Mouse (Mus musculus): Measurements from ENCODE around the gene Slc35g1. TPM values are rescaled to one million over a fixed set of nuclear protein-coding genes. Genes with fewer than 3 reads are reported as not detected.
"Not testable (repeated sequence)": the region's sequence is repeated elsewhere in the genome, so short reads cannot be mapped to it uniquely, and the experiment has no call there.

The Slc35g1 gene
- polyA plus RNA-seq, 1 experiment, result 0.02 TPM

- Histone ChIP-seq H3K4me2 (ENCODE audit: low read depth) (no peak overlapping the region), H3K79me2 (ENCODE audit: control insufficient read depth, insufficient read depth) (no peaks in the 10 kb centered on the region), H3K4me3 (no peak overlapping the region), H3K27me3 (ENCODE audit: control insufficient read depth, insufficient read depth, insufficient read length) (no peaks in the 10 kb centered on the region), H3K36me3 (ENCODE audit: control insufficient read depth, insufficient read depth) (no peaks in the 10 kb centered on the region), H3ac (ENCODE audit: control insufficient read depth, insufficient read length) (no peak overlapping the region)
- TF ChIP-seq CEBPB (IDR thresholded peaks at IDR 0.05; ENCODE audit: insufficient read depth, poor library complexity, severe bottlenecking) (no peak), USF1 (IDR thresholded peaks at IDR 0.05; ENCODE audit: low read depth) (no peak), MYOG (IDR thresholded peaks at IDR 0.05; ENCODE audit: control insufficient read depth in 1 of 3, insufficient read depth in 1 of 3, insufficient read length in 2 of 3, low read depth in 2 of 3) (no peak), REST (IDR thresholded peaks at IDR 0.05; ENCODE audit: insufficient read depth, insufficient read length) (no peak), TCF12 (IDR thresholded peaks at IDR 0.05; ENCODE audit: insufficient read depth, poor library complexity, severe bottlenecking) (no peak)
Observed at GRCm38 (mm10) chr19:38383769-38384168, 12.0 kb upstream of the Slc35g1 start.

- not testable (repeated sequence) for H3K4me3 ChIP-seq; H3ac ChIP-seq (ENCODE audit: control insufficient read depth, insufficient read length); H3K36me3 ChIP-seq (ENCODE audit: control insufficient read depth, insufficient read depth); H3K4me2 ChIP-seq (ENCODE audit: low read depth); H3K79me2 ChIP-seq (ENCODE audit: control insufficient read depth, insufficient read depth); H3K27me3 ChIP-seq (ENCODE audit: control insufficient read depth, insufficient read depth, insufficient read length)
Observed at GRCm38 (mm10) chr19:38387021-38387420, 8.8 kb upstream of the Slc35g1 start.

- TF ChIP-seq TCF12 (IDR thresholded peaks at IDR 0.05; ENCODE audit: insufficient read depth, poor library complexity, severe bottlenecking) (no peak), REST (IDR thresholded peaks at IDR 0.05; ENCODE audit: insufficient read depth, insufficient read length) (no peak), E2F4 (IDR thresholded peaks at IDR 0.05; ENCODE audit: insufficient read depth) (no peak), MYOD1 (IDR thresholded peaks at IDR 0.05; ENCODE audit: control insufficient read depth in 1 of 3, insufficient read length in 2 of 3, low read depth in 2 of 3) (no peak), POLR2A (IDR thresholded peaks at IDR 0.05; ENCODE audit: insufficient read length, low read depth) (no peak), POLR2AphosphoS2 (IDR thresholded peaks at IDR 0.05; ENCODE audit: insufficient read length, low read depth) (no peak), USF1 (IDR thresholded peaks at IDR 0.05; ENCODE audit: low read depth) (no peak), TCF3 (IDR thresholded peaks at IDR 0.05; ENCODE audit: insufficient read length, low read depth) (no peak)
- H3K4me3 ChIP-seq, result no peak overlapping the region
- no peak overlapping the region for H3ac ChIP-seq (ENCODE audit: control insufficient read depth, insufficient read length)
- H3K79me2 ChIP-seq (ENCODE audit: control insufficient read depth, insufficient read depth), result no peaks in the 10 kb centered on the region
- H3K36me3 ChIP-seq (ENCODE audit: control insufficient read depth, insufficient read depth), result no peaks in the 10 kb centered on the region
- no peak overlapping the region for H3K4me2 ChIP-seq (ENCODE audit: low read depth)
- H3K27me3 ChIP-seq (ENCODE audit: control insufficient read depth, insufficient read depth, insufficient read length), result no peaks in the 10 kb centered on the region
Observed at GRCm38 (mm10) chr19:38387835-38388234, 7.9 kb upstream of the Slc35g1 start.

GRCm38 (mm10) chr19:38396633-38396970 lies 822 bp downstream of the Slc35g1 start:
- TF ChIP-seq CEBPB (IDR thresholded peaks at IDR 0.05; ENCODE audit: insufficient read depth, poor library complexity, severe bottlenecking) (no peak), REST (IDR thresholded peaks at IDR 0.05; ENCODE audit: insufficient read depth, insufficient read length) (no peak), MAX (IDR thresholded peaks at IDR 0.05; ENCODE audit: low read depth) (no peak), TCF3 (IDR thresholded peaks at IDR 0.05; ENCODE audit: insufficient read length, low read depth) (no peak), USF1 (IDR thresholded peaks at IDR 0.05; ENCODE audit: low read depth) (no peak), SRF (IDR thresholded peaks at IDR 0.05; ENCODE audit: control insufficient read depth, insufficient read length, low read depth) (no peak), MYOD1 (IDR thresholded peaks at IDR 0.05; ENCODE audit: control insufficient read depth in 1 of 3, insufficient read length in 2 of 3, low read depth in 2 of 3) (no peak), MYOG (IDR thresholded peaks at IDR 0.05; ENCODE audit: control insufficient read depth in 1 of 3, insufficient read depth in 1 of 3, insufficient read length in 2 of 3, low read depth in 2 of 3) (no peak), POLR2A (IDR thresholded peaks at IDR 0.05; ENCODE audit: insufficient read length, low read depth) (no peak), E2F4 (IDR thresholded peaks at IDR 0.05; ENCODE audit: insufficient read depth) (no peak), TCF12 (IDR thresholded peaks at IDR 0.05; ENCODE audit: insufficient read depth, poor library complexity, severe bottlenecking) (no peak), POLR2AphosphoS2 (IDR thresholded peaks at IDR 0.05; ENCODE audit: insufficient read length, low read depth) (no peak)
- H3K27me3 ChIP-seq (ENCODE audit: control insufficient read depth, insufficient read depth, insufficient read length), result peaks cover 9% of the 10 kb centered on the region
- no peak overlapping the region for H3ac ChIP-seq (ENCODE audit: control insufficient read depth, insufficient read length)
- no peak overlapping the region for H3K4me3 ChIP-seq
- no peaks in the 10 kb centered on the region for H3K79me2 ChIP-seq (ENCODE audit: control insufficient read depth, insufficient read depth)
- no peak overlapping the region for H3K4me2 ChIP-seq (ENCODE audit: low read depth)
- H3K36me3 ChIP-seq (ENCODE audit: control insufficient read depth, insufficient read depth), result no peaks in the 10 kb centered on the region

GRCm38 (mm10) chr19:38397004-38397403 lies 1.2 kb downstream of the Slc35g1 start:
- Histone ChIP-seq H3K27me3 (ENCODE audit: control insufficient read depth, insufficient read depth, insufficient read length) (peaks cover 9% of the 10 kb centered on the region), H3K36me3 (ENCODE audit: control insufficient read depth, insufficient read depth) (no peaks in the 10 kb centered on the region), H3K4me2 (ENCODE audit: low read depth) (no peak overlapping the region), H3K4me3 (no peak overlapping the region), H3ac (ENCODE audit: control insufficient read depth, insufficient read length) (no peak overlapping the region), H3K79me2 (ENCODE audit: control insufficient read depth, insufficient read depth) (no peaks in the 10 kb centered on the region)
- TF ChIP-seq E2F4 (IDR thresholded peaks at IDR 0.05; ENCODE audit: insufficient read depth), result no peak
- no peak for TF ChIP-seq REST (IDR thresholded peaks at IDR 0.05; ENCODE audit: insufficient read depth, insufficient read length)
- no peak for TF ChIP-seq SRF (IDR thresholded peaks at IDR 0.05; ENCODE audit: control insufficient read depth, insufficient read length, low read depth)
- TF ChIP-seq POLR2A (IDR thresholded peaks at IDR 0.05; ENCODE audit: insufficient read length, low read depth), result no peak
- TF ChIP-seq MYOD1 (IDR thresholded peaks at IDR 0.05; ENCODE audit: control insufficient read depth in 1 of 3, insufficient read length in 2 of 3, low read depth in 2 of 3), result no peak
- no peak for TF ChIP-seq TCF12 (IDR thresholded peaks at IDR 0.05; ENCODE audit: insufficient read depth, poor library complexity, severe bottlenecking)
- no peak for TF ChIP-seq MAX (IDR thresholded peaks at IDR 0.05; ENCODE audit: low read depth)
- TF ChIP-seq CEBPB (IDR thresholded peaks at IDR 0.05; ENCODE audit: insufficient read depth, poor library complexity, severe bottlenecking), result no peak
- no peak for TF ChIP-seq USF1 (IDR thresholded peaks at IDR 0.05; ENCODE audit: low read depth)
- TF ChIP-seq TCF3 (IDR thresholded peaks at IDR 0.05; ENCODE audit: insufficient read length, low read depth), result no peak
- TF ChIP-seq MYOG (IDR thresholded peaks at IDR 0.05; ENCODE audit: control insufficient read depth in 1 of 3, insufficient read depth in 1 of 3, insufficient read length in 2 of 3, low read depth in 2 of 3), result no peak
- TF ChIP-seq POLR2AphosphoS2 (IDR thresholded peaks at IDR 0.05; ENCODE audit: insufficient read length, low read depth), result no peak
